Mouse (Mus musculus) right cerebral cortex, postnatal 10 days (tissue): ENCODE data around the gene Cacna1e.

Experiments
- DNase-seq, 2 experiments: peaks; one replicate each; pipeline ENCODE4 v3.0.0; 2021; ENCODE audit warnings: low spot score in 2 of 2

The Cacna1e gene

GRCm38 (mm10) chr1:154409051-154409450, 475.2 kb downstream of the Cacna1e start:
- no peak for DNase-seq

GRCm38 (mm10) chr1:154391979-154392378, 492.3 kb downstream of the Cacna1e start:
- no peak for DNase-seq
